Mouse (Mus musculus): ENCODE data around the gene Trim31. TPM values are rescaled to one million over a fixed set of nuclear protein-coding genes. Genes with fewer than 3 reads are reported as not detected.

The Trim31 gene
- polyA plus RNA-seq (2015; fragmentation: Nextera tagmentation; extraction: Ambion mirVana), result not detected in 2 replicates

DNA sequence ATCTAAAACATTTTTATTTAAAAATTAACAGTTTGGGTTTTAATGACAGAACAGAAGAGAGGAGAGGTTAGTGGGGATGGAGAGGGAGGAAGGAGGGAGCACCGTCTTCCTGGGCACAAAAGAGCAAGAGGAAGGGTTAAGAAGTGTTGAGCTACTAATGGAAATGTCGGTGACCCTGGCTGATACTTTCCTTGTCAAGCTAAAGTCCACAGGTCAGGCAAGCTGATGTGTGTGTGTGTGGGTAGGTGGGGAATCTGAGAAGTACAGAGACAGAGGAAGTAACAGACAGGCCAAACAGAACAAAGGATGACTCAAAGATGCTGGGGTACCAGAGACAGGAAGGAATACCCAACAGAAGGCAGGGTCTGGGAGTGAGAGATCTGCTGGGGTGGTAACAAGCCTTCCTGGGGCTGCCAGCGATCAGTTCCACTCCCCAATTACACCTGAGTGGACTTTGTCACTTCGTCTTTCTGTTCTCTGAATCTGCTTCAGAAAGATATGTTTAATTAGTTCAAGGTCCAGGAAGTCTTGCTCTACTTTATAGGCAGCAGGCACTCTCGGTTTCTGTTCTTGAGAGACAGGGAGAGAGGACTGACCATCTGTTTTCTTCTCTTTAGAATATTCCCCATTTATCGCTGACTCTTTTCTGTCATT is at the start of gene Trim31:
Trim31 (plus strand) TSS at position 567 of the 654 bp plus-strand sequence.
- no peak within 1 kb of the TSS for H3K4me2 ChIP-seq
- no peak within 1 kb of the TSS for H3K4me3 ChIP-seq
- WGBS, result 63% methylated on average over 6 of the region's 6 CpGs
- no peaks in the 10 kb centered on the region for H3K9me3 ChIP-seq
- no peak for ATAC-seq (ENCODE audit: extremely low read depth, insufficient number of reproducible peaks, low FRiP score, low TSS enrichment)
- no peak within 1 kb of the TSS for H3K9ac ChIP-seq
- H3K27ac ChIP-seq (replicated peaks), result no peak within 1 kb of the TSS
- H3K4me1 ChIP-seq, result no peaks in the 10 kb centered on the region
- H3K27me3 ChIP-seq (replicated peaks), result no peaks in the 10 kb centered on the region; the same call in 1 of the 2 replicates
- no peaks in the 10 kb centered on the region for H3K36me3 ChIP-seq

DNA sequence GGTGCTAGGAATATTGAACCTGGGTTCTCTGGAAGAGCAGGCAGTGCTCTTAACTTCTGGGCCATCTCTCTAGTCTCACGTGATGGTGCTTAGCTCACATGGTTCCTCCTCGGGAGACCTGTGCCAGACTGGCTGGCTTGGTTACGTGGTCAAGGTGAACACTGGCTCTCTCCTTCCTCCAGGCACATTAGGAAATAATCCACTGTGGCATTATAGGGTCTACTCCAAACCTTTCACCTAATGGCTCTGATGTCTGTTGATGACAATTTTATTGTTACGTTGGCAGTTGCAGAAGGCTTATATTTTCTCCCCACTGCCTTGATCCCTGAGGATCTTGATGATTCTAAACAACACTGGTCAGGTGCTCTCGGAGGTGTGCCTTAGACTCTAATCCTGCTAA is 49.0 kb upstream of the Trim31 start:
- no peak overlapping the region for H3K9ac ChIP-seq
- H3K4me3 ChIP-seq, result no peak overlapping the region
- peaks cover 48% of the 10 kb centered on the region for H3K36me3 ChIP-seq
- peaks cover 24% of the 10 kb centered on the region for H3K4me1 ChIP-seq
- H3K27ac ChIP-seq (replicated peaks), result no peak overlapping the region
- H3K4me2 ChIP-seq, result no peak overlapping the region
- H3K27me3 ChIP-seq (replicated peaks), result no peaks in the 10 kb centered on the region
- ATAC-seq (ENCODE audit: extremely low read depth, insufficient number of reproducible peaks, low FRiP score, low TSS enrichment), result no peak
- 75% methylated on average over 5 of the region's 5 CpGs for WGBS
- no peaks in the 10 kb centered on the region for H3K9me3 ChIP-seq

DNA sequence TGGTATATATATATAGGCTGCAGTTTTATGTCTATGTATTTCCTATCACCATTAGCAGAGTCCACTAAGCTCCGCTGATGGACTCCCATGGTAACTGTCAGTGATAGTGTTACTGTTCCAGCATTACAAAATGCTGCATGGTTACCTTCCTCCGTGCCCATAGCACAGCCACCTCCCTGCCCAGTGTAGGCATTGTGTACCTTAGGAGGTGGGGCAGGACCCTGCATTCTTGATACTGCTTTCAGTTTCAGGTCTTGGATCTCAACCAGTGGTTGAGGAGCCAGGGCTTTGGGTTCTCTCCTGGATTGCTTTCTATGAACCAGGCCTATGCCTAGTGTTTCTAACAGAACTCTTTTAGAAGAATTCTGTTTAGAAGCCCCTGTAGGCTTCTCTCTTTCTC is 47.9 kb upstream of the Trim31 start:
- Histone ChIP-seq H3K9ac (no peak overlapping the region), H3K27ac (replicated peaks) (no peak overlapping the region), H3K4me2 (no peak overlapping the region), H3K36me3 (peaks cover 59% of the 10 kb centered on the region), H3K4me3 (no peak overlapping the region), H3K4me1 (peaks cover 14% of the 10 kb centered on the region), H3K27me3 (replicated peaks) (no peaks in the 10 kb centered on the region), H3K9me3 (no peaks in the 10 kb centered on the region)
- ATAC-seq (ENCODE audit: extremely low read depth, insufficient number of reproducible peaks, low FRiP score, low TSS enrichment), result no peak
- 80% methylated on average over 2 of the region's 2 CpGs for WGBS

DNA sequence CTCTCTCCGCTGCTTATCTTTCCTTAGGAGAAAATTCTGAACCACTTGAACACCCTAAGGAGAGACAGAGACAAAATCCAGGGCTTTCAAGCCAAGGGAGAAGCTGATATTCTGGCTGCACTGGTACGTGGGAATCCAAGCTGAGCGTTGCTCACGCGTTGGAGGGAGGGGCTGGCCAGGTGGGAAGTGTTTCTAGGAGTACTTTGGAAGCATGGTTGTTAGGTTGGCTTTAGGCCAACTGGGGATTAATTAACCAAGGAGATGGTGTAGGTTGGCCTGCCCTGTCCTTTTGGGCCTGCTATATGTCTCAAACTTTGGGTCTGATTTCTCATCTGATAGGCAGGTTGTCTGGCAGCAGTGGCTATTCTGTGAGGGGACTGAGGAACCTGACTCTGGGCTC is 46.7 kb upstream of the Trim31 start:
- 64% methylated on average over 5 of the region's 5 CpGs for WGBS
- Histone ChIP-seq H3K36me3 (peaks cover 69% of the 10 kb centered on the region), H3K9me3 (no peaks in the 10 kb centered on the region)

DNA sequence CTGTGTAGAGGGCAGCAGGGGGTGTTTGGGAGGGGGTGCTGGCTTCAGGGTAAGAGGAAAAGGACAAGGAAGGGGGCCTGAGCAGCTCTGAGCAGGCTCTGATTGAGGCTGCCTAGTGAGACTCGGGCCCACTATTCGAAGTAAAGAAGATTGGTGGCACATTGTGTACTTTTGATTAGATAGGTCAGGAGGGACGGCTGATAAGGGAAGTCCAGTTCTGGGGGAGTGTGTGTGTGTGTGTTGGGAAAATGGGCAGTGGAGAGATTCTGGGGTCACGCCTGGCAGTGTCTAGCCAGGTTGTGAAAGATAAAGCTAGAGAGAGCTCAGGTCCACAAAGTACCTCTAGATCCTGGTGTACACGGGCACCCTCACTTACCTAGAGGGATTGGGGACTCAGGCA is 46.3 kb upstream of the Trim31 start:
- H3K36me3 ChIP-seq, result peaks cover 69% of the 10 kb centered on the region
- 46% methylated on average over 5 of the region's 5 CpGs for WGBS
- no peak overlapping the region for H3K4me2 ChIP-seq
- H3K9me3 ChIP-seq, result no peaks in the 10 kb centered on the region
- no peak for ATAC-seq (ENCODE audit: extremely low read depth, insufficient number of reproducible peaks, low FRiP score, low TSS enrichment)
- H3K27ac ChIP-seq (replicated peaks), result no peak overlapping the region
- H3K27me3 ChIP-seq (replicated peaks), result no peaks in the 10 kb centered on the region
- H3K4me1 ChIP-seq, result peaks cover 7% of the 10 kb centered on the region
- H3K9ac ChIP-seq, result no peak overlapping the region
- H3K4me3 ChIP-seq, result no peak overlapping the region

More for the DNA sequence above, 46.7 kb upstream of the Trim31 start:
- Histone ChIP-seq H3K9ac (no peak overlapping the region), H3K4me1 (peaks cover 7% of the 10 kb centered on the region), H3K27me3 (replicated peaks) (no peaks in the 10 kb centered on the region), H3K27ac (replicated peaks) (no peak overlapping the region), H3K4me2 (no peak overlapping the region), H3K4me3 (no peak overlapping the region)
- no peak for ATAC-seq (ENCODE audit: extremely low read depth, insufficient number of reproducible peaks, low FRiP score, low TSS enrichment)

DNA sequence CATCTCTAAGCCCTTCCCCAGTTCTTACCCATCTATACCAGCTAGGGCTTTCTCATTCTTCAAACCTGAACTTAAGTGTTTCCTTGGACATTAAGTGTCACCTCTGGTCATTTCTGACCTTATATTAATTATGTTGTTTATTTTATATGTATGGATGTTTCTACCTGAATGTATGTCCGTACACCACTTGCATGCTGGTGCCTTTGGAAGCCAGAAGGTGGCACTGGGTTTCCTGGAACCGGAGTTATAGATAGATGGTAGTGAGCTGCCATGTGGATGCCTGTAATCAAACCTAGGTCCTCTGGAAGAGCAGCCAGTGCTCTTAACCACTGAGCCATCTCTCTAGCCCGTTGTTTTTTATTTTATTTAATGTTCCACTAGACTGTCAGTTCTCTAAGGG is 42.4 kb upstream of the Trim31 start:
- 87% methylated on average over 3 of the region's 3 CpGs for WGBS
- no peaks in the 10 kb centered on the region for H3K9me3 ChIP-seq
- H3K27ac ChIP-seq (replicated peaks), result no peak overlapping the region
- ATAC-seq (ENCODE audit: extremely low read depth, insufficient number of reproducible peaks, low FRiP score, low TSS enrichment), result no peak
- H3K4me1 ChIP-seq, result peaks cover 7% of the 10 kb centered on the region
- H3K4me3 ChIP-seq, result no peak overlapping the region
- no peak overlapping the region for H3K9ac ChIP-seq
- no peak overlapping the region for H3K4me2 ChIP-seq
- peaks cover 100% of the 10 kb centered on the region for H3K36me3 ChIP-seq
- no peaks in the 10 kb centered on the region for H3K27me3 ChIP-seq (replicated peaks)

DNA sequence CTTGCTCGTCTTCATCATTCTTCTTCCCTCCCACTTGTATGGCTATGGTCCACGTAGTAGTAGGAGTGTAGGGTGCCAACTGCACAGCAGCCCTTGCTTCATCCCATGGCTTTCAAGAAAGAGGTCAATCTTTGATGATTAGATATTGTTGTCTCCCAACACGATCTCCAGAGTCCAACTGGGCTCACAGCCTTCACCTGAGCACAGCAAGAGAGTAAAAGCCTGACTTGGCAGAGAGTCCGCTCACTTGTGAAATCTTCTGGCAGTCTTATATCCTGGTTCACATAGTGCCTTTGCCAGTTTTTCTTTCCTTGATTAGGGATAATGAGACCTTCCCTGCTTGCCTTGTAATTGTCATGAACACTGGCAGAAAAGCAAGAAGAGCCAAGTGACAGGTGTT is 41.7 kb upstream of the Trim31 start:
- H3K27me3 ChIP-seq (replicated peaks), result no peaks in the 10 kb centered on the region
- no peak overlapping the region for H3K4me2 ChIP-seq
- no peak overlapping the region for H3K9ac ChIP-seq
- H3K4me3 ChIP-seq, result no peak overlapping the region
- 83% methylated on average over 4 of the region's 4 CpGs for WGBS
- no peak for ATAC-seq (ENCODE audit: extremely low read depth, insufficient number of reproducible peaks, low FRiP score, low TSS enrichment)
- H3K27ac ChIP-seq (replicated peaks), result no peak overlapping the region
- no peaks in the 10 kb centered on the region for H3K9me3 ChIP-seq
- H3K36me3 ChIP-seq, result peaks cover 93% of the 10 kb centered on the region
- peaks cover 3% of the 10 kb centered on the region for H3K4me1 ChIP-seq

DNA sequence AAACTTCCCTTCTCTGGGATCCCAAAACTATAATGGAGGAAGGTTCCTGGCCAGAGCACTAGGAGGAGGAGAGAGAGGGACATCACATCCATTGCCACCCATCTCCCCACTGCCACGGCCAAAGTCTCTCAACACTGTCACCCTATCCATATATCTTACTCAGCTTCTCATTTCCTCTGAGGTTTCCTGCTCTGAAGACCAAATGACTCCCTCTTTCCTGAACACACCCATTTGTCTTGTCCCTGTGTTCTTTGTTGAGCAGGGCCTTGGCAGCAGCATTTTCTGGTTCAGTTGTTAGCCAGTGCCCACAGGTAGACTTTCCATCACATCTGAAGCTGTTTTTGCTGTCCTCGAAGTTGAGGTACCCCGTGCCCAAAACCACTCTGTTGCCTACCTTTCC is 39.7 kb upstream of the Trim31 start:
- 74% methylated on average over 3 of the region's 3 CpGs for WGBS
- Histone ChIP-seq H3K9me3 (no peaks in the 10 kb centered on the region), H3K9ac (no peak overlapping the region), H3K4me3 (no peak overlapping the region), H3K4me1 (no peaks in the 10 kb centered on the region), H3K27me3 (replicated peaks) (0 out of 2 replicates have a peak, but pooled peaks cover under 1% of the 10 kb centered on the region), H3K27ac (replicated peaks) (no peak overlapping the region), H3K36me3 (peaks cover 73% of the 10 kb centered on the region), H3K4me2 (no peak overlapping the region)
- ATAC-seq (ENCODE audit: extremely low read depth, insufficient number of reproducible peaks, low FRiP score, low TSS enrichment), result no peak

DNA sequence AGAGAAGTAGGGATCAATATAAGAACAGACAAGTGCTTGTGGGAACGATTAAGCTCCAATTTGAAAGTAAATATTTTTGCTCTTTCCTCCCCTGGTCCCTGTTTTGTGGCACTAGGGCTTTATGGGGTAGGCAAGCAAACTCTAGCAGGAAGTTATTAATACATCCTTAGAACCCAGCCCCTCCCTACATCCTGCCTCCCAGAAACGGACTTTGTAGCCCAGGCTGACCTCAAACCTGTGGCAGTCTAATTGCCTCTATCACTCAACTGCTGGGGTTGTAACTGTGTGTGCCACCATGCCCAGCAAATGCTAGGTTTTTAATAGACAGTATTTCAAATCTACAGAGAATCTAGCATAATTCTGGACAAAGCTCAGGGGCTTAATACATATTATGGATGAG is 36.2 kb upstream of the Trim31 start:
- Histone ChIP-seq H3K9me3 (no peaks in the 10 kb centered on the region), H3K4me1 (0 out of 2 replicates have a peak, but pooled peaks cover 2% of the 10 kb centered on the region), H3K9ac (no peak overlapping the region), H3K36me3 (peaks cover 38% of the 10 kb centered on the region), H3K4me3 (no peak overlapping the region), H3K27me3 (replicated peaks) (peaks cover 32% of the 10 kb centered on the region), H3K27ac (replicated peaks) (no peak overlapping the region), H3K4me2 (no peak overlapping the region)
- ATAC-seq (ENCODE audit: extremely low read depth, insufficient number of reproducible peaks, low FRiP score, low TSS enrichment), result no peak
- WGBS, result 54% methylated on average over 2 of the region's 2 CpGs

DNA sequence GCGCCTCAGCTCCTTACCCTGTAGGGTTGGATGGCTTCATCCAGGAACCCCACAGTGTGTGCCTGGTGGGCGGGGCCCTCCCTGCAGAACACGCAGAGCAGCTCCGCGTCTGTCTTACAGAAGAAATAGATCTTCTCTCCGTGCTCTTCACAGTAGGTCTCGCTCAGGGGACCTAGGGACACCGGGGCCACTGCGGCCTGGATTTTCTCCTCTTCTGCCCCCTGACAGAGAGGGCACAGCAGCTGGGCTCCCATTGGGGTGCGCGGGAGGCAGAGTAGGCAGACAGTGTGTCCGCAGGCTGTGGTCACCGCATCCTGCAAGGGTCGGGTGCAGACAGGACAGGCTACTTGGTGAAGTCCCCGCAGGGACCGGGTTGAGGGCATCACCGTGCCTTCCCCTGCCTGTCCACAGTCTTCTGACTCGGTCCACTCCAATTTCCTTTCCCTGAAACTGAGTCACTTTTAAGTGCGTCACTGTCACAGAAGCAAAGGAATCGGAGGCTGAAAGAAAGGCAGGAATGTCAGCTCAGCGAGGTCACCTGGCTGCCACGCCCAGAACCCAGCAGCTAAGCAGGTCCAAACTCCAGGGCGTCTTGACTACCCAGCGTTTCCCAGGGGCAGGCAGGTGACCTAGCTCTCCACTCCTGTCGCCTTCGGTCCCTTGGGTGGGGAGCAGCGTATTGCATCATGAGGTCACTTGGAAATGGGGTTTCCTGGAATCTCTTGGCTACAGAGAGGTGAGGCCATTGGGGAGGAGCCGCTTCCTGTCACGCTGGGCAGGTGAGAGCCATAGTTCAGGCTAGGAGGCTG is 31.0 kb upstream of the Trim31 start, which contains the start of gene Trim15:
Trim15 (minus strand) TSS at position 492 of the 809 bp plus-strand sequence.
- Histone ChIP-seq H3K27ac (replicated peaks) (no peak within 1 kb of the TSS), H3K27me3 (replicated peaks) (peaks cover 62% of the 10 kb centered on the region), H3K4me2 (peak within 1 kb of the TSS; percentile 64), H3K9ac (peak within 1 kb of the TSS; percentile 56; the same call in 1 of the 2 replicates), H3K9me3 (no peaks in the 10 kb centered on the region), H3K36me3 (no peaks in the 10 kb centered on the region), H3K4me1 (peaks cover 8% of the 10 kb centered on the region; the same call in 1 of the 2 replicates), H3K4me3 (peak within 1 kb of the TSS; percentile 35)
- WGBS, result 11% methylated on average over 29 of the region's 29 CpGs
- peak; percentile 42; the same call in 1 of the 2 replicates for ATAC-seq (ENCODE audit: extremely low read depth, insufficient number of reproducible peaks, low FRiP score, low TSS enrichment)

DNA sequence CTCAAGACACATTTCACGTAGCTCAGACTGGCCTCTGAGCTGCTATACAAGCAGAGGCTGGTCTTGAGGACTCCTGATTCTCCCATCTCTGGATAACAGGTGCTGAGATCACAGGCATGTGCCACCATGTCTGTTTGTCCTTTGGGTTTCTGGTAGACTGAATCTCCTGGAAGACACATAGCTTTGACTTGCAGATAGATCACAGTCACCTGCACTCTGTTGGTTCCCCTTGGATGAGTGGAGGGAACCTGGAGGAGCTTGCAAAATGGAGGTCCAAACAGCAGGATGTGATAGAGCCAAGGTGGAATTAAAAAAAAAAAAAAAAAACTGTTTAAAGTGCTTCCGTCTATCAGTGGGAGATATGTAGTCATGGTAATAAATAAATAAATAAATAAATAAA is 29.1 kb upstream of the Trim31 start:
- H3K27me3 ChIP-seq (replicated peaks), result peaks cover 61% of the 10 kb centered on the region
- H3K9me3 ChIP-seq, result no peaks in the 10 kb centered on the region
- H3K4me1 ChIP-seq, result peaks cover 8% of the 10 kb centered on the region; the same call in 1 of the 2 replicates
- no peak overlapping the region for H3K9ac ChIP-seq
- H3K27ac ChIP-seq (replicated peaks), result no peak overlapping the region; the same call in 1 of the 2 replicates
- no peak for ATAC-seq (ENCODE audit: extremely low read depth, insufficient number of reproducible peaks, low FRiP score, low TSS enrichment)
- no peak overlapping the region; the same call in 1 of the 2 replicates for H3K4me2 ChIP-seq
- no peaks in the 10 kb centered on the region for H3K36me3 ChIP-seq
- H3K4me3 ChIP-seq, result no peak overlapping the region
- WGBS, result 66% methylated on average over 2 of the region's 2 CpGs
